Mouse (Mus musculus) urinary bladder, postnatal 36 days (tissue): ENCODE results near the gene Gm49383.

Experiments
- DNase-seq, 2 experiments: peaks; one replicate each; pipeline ENCODE4 v3.0.0; 2022; ENCODE audit warnings: low spot score in 2 of 2, mixed read lengths in 1 of 2

Gm49383 gene

GRCm38 (mm10) chr12:69204052-69204833 is 7.3 kb upstream of the Gm49383 start, which contains the start of gene Gm49384:
Gm49384 (minus strand) TSS chr12:69204267.
- no peak for DNase-seq

DNA sequence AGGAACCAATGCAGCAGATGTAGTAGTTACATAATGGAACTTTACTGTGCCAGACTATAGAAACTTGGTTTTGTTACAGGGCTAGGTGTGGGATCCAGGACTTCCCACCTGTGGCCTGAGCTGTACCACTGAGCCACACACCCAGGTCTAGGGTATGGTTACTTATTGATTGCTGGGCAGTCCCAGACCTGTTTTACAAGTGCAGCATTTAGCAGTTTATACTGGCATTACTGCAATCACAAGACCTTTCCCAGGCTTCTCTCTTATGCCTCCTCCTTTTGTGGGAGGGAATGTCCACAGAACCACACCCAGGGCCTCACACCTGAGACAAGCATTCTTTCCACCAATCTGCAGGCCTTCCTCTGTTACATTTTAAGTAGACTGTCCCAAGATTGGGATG is 2.1 kb upstream of the Gm49383 start:
- no peak for DNase-seq

GRCm38 (mm10) chr12:69198164-69198535 is 1.2 kb upstream of the Gm49383 start, which contains the start of gene Dnaaf2:
Dnaaf2 (minus strand) TSS chr12:69198429.
- peak; percentile 43 to 63 for DNase-seq

DNA sequence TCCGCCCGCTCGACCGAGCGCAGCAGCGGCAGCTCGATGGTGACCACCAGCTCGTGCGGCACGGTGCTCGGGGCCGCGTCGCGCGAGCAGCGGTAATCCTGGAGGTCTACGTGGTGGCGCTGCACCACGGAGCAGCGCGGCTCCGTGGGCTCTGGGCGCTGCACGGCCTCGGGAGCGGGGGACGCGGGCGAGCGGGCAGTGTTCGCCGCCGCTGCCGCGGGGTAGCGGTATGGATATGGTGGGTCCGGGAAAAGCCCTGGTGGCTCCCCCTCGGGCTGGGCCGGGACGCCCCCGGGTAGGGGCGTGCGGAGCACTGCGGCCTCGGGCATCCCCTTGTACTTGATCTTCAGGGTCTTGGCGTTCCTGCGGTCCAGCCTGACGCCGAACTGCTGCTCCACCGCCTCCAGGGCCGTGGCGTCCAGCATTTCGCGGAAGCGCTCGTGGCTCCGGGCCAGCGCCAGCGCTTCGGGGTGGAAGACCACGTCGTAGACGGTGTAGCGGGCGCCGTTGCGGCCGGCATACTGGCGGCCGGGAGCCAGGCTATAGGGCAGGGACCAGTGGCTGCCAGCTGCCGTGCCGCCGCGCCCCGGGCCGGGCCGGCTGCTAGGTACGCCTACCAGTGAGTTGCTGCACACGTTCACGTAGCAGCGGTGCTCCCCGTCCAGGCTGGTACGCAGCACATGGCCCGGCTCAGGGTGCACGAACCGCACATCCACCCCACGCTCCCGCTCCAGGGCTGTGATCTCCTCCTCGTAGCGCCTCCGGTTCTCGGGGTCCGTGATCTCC is 667 bp upstream of the Gm49383 start:
- DNase-seq = peak; percentile 42 to 44

DNA sequence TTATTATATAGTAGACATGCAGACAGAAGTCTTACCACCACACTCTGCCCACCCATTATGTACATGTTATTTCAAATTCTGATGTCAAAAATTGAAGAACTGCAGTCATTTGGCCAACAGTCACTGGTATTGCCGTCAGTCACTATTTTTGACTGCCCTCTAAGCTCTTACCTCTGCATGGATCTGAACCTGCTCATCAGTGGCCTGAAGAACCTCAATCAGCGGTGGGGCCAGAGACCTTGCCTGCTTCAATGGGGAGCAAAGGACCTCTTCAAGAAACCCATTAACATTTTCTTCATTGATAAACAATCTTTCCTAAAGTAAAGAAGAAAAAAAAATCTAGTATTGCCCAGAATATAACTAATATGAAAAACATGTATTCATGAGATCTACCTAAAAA is 4.3 kb downstream of the Gm49383 start:
- no peak for DNase-seq

DNA sequence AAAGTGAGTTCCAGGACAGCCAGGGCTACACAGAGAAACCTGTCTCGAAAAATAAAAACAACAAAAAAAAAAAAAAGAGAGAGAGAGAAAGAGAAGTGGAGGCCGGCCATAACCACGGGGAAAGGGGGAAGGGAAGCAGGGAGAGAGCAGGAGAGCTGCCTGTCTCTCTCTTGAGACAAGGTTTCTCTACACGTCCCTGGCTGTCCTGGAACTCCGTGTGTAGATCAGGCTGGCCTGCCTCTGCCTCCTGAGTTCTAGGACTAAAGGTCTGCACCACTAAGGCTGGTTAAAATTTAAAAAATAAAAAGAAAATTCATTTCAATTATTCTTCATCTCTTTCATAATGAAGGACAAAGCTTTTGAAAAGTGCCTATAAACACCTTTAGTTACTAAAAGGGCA is 5.5 kb downstream of the Gm49383 start:
- no peak for DNase-seq

- no peak for DNase-seq
Measured at GRCm38 (mm10) chr12:69190522-69190921, 6.4 kb downstream of the Gm49383 start.

DNA sequence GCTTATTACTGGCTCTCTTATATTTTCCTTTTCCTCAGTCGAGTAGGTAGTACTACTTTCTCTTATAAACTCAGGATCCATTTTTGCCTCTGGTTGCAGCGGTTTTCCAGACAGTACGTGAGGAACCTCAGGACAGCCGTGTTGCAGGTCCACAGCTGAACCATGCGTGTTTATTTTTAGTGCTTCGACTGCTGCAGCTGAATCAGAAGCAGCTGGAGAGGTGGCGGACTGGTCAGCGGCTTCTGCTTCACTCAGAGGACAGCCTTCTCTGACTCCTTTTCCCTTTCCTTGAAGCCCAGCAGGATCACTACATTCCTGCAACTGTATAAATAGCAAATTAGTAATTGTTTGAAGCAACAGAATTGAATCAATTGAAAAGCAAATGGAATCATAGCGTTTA is 6.8 kb downstream of the Gm49383 start:
- DNase-seq = no peak

GRCm38 (mm10) chr12:69186811-69187471 is 10.0 kb downstream of the Gm49383 start:
- DNase-seq = no peak

GRCm38 (mm10) chr12:69185371-69185770 is 11.5 kb downstream of the Gm49383 start:
- no peak for DNase-seq

- DNase-seq = peak; percentile 32 to 63
Measured at GRCm38 (mm10) chr12:69184342-69185295, 12.3 kb downstream of the Gm49383 start.

GRCm38 (mm10) chr12:69183583-69184308 is 13.2 kb downstream of the Gm49383 start, which contains the start of the genes Rpl36al and Mgat2:
Rpl36al (minus strand) TSS chr12:69184083.
Mgat2 (plus strand) TSS chr12:69184157.
- DNase-seq = peak; percentile 99

- DNase-seq = no peak
Measured at GRCm38 (mm10) chr12:69181800-69182199, 15.1 kb downstream of the Gm49383 start.

DNA sequence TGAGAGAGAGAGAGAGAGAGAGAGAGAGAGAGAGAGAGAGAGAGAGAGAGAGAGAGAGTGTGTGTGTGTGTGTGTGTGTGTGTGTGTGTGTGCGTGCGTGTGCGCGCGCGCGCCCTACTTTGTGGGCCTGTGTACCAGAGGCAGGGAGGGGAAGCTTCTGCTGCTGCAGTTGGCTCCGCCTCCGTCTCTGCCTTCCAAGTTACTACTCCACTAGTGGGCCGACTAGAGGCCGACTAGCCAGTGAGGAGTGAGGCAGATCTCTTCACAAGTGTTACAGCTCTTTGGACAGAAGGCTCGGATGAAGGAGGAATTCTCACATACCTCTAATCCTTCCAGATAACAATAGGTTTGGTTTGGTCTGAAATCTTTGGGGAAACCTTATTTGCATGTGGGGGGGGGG is 17.5 kb downstream of the Gm49383 start:
- no peak for DNase-seq

- no peak for DNase-seq
Measured at GRCm38 (mm10) chr12:69177526-69177925, 19.4 kb downstream of the Gm49383 start.

DNA sequence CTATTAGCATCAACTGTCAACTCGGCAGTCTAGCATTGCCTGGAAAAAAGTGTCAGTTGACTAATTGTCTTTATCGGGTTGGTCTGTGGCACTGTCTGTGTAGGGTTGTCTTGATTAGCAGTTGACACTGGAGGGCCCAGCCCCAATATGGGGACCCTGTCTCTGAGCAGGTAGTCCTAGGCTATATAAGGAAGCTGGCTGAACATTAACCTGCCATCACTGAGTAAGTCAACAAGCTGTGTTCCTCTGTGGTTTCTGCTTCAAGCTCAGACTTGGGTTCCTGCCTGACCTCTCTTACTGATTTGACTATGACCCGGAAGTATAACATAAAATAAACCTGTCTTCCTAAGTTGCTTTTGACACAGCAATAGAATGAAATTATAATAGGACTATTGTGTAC is 20.9 kb downstream of the Gm49383 start:
- DNase-seq = no peak

DNA sequence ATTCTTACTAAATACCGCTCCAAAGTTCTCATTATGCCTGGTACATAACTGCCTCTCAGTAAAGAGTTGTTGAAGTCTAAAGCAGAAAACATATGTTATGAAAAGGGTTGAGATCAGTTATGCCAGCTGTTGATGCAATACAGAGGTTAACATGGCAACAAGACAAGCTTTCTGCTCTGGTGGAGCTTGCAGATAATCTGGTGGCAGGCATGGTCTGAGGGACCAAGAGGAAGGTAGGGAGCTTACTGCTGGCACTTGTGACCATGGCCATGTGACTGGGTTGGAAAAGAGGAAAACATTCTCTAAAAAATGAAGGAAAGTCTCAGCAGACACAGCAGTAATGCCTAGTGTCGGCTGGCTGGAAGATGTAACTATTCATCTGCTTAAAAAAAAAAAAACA is 25.6 kb downstream of the Gm49383 start:
- DNase-seq = no peak

DNA sequence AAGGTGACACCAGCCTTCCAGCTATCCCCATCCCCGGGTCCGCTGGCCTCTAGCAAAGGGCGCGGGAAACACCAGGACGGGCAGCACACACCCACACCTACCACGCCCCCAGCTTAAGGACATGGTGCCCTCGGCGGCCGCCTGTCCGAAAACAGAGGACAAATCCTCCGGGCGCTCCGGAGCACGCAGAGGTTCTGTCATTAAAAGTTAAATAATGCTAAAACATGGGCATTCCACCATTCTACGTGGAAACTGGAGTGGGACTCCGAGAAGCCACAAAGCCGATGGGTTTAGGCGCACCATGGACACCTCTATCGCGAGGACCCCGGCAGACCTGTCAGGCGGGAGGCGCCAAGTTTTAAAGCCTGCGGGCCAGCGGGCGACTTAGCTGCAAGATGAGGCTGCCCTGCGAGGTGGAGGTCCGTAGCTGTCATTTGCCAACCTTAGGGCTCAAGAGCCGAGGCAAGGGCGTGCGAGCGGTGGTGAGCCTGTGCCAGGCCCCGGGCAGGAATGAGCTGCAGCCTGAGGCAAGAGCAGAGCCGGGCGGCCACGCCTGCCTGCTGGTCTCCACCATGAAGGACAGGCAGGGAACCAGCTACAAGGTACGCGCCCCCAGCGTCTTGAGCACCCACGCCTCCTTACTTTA is 28.3 kb downstream of the Gm49383 start, which contains the start of gene Lrr1:
TSS of gene Lrr1 (plus strand) at position 354 of the 646 bp plus-strand sequence.
- peak; percentile 84 to 86 for DNase-seq

DNA sequence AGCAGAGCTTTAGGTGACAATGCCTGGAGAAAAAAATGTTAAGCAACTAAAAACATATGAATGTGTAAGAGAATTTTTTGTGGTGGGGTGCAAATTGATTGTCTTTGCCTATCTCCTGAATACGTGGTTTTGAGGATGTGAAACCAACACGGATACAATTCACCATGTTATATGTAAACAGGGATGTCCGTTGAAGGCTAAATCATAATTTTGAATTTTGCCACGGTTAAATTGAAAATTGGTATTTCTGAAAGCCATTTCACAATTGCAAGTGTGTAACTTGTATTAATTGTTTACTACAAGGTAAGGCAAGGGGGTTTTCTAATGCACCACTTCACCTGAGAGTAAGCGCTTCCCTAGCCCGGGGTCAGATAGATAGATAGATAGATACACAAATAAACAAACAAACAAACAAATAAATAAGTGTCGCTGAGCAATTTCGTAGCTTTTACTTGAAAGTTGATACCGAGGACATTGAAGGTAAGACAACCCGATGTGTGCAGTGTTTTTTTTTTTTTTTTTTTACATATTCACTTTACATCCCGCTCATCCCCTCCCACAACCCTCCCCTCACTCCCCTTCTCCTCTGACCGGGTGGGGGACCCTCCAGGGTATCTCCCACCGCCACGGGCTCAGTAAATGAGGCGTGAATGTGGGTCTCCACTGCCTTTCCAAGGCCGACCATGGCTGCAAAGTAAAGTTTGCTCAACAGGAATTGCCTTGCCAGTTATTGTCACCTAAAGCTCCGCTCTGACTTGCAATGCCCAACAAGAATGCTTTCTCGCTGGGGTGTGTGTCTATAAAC is 29.0 kb downstream of the Gm49383 start:
- DNase-seq = no peak
